Mouse (Mus musculus) MEL (cell line): ENCODE results near the gene Obox8. TPM values are rescaled to one million over a fixed set of nuclear protein-coding genes. Genes with fewer than 3 reads are reported as not detected.

ENCODE experiments used
- DNase-seq: peaks from one replicate; pipeline ENCODE4 v3.0.0; 2011; ENCODE audit warnings: low read depth, low spot score
- H3K27ac ChIP-seq: 2 replicates; pipeline ENCODE4 v1.5.1; 2012; ENCODE audit warnings: low read depth, mild to moderate bottlenecking, control low read depth, low read length, moderate library complexity; ENCODE audit not compliant: control insufficient read depth
- H3K27me3 ChIP-seq, 2 experiments: fragments of 150-350 bp in 1 of 2; sonication (generic) in 1 of 2; 2 replicates each; pipeline ENCODE4 v1.6.1; 2012; ENCODE audit warnings: low read length in 2 of 2, mild to moderate bottlenecking in 2 of 2, improper control_type of control experiment in 1 of 2, moderate library complexity in 1 of 2; ENCODE audit not compliant: insufficient read depth in 2 of 2, control insufficient read depth in 1 of 2
- H3K36me3 ChIP-seq, 2 experiments: 2 replicates each; pipeline ENCODE4 v1.6.1; 2012 to 2014; ENCODE audit warnings: low read length in 2 of 2, improper control_type of control experiment in 1 of 2, inconsistent platforms in 1 of 2, mild to moderate bottlenecking in 1 of 2; ENCODE audit not compliant: insufficient read depth in 2 of 2, control insufficient read depth in 1 of 2
- H3K4me1 ChIP-seq, 2 experiments: fragments of 150-350 bp in 1 of 2; sonication (generic) in 1 of 2; 2 replicates each; pipeline ENCODE4 v1.6.1; 2012; ENCODE audit warnings: low read length in 2 of 2, improper control_type of control experiment in 1 of 2, mild to moderate bottlenecking in 1 of 2; ENCODE audit not compliant: insufficient read depth in 2 of 2, control insufficient read depth in 1 of 2
- H3K4me3 ChIP-seq, 2 experiments: fragments of 150-350 bp in 1 of 2; sonication (generic) in 1 of 2; 2 replicates each; pipeline ENCODE4 v1.5.1; 2012; ENCODE audit warnings: low read depth in 2 of 2, low read length in 2 of 2, mild to moderate bottlenecking in 2 of 2, moderate library complexity in 2 of 2, control low read depth in 1 of 2, improper control_type of control experiment in 1 of 2; ENCODE audit not compliant: control insufficient read depth in 1 of 2, insufficient read depth in 1 of 2
- H3K79me2 ChIP-seq: 2 replicates; pipeline ENCODE4 v1.6.1; 2012; ENCODE audit warnings: mild to moderate bottlenecking, low read length, moderate library complexity; ENCODE audit not compliant: control insufficient read depth, poor library complexity, insufficient read depth
- H3K9ac ChIP-seq: 2 replicates; pipeline ENCODE4 v1.6.1; 2012; ENCODE audit warnings: low read depth, mild to moderate bottlenecking, control low read depth, low read length, moderate library complexity; ENCODE audit not compliant: control insufficient read depth, poor library complexity, severe bottlenecking
- H3K9me3 ChIP-seq: fragments of 150-350 bp; sonication (generic); replicated peaks from 2 replicates; pipeline ENCODE4 v1.6.1; 2012; ENCODE audit warnings: mild to moderate bottlenecking, low read length, improper control_type of control experiment, moderate library complexity; ENCODE audit not compliant: insufficient read depth
- BHLHE40 ChIP-seq: IDR thresholded peaks from 2 replicates; pipeline ENCODE4 v1.6.1; 2012; ENCODE audit warnings: low read depth, mild to moderate bottlenecking, inconsistent platforms, low read length, improper control_type of control experiment, borderline replicate concordance
- CTCF ChIP-seq, 3 experiments: IDR thresholded peaks in 2 of 3; conservative IDR thresholded peaks in 1 of 3; 2 replicates each; pipeline ENCODE4 v1.5.1; 2011 to 2012; ENCODE audit warnings: low read length in 3 of 3, low read depth in 2 of 3, mild to moderate bottlenecking in 2 of 3, improper control_type of control experiment in 1 of 3, inconsistent platforms in 1 of 3, mixed read lengths in 1 of 3, moderate library complexity in 1 of 3; ENCODE audit not compliant: control insufficient read depth in 1 of 3, insufficient read depth in 1 of 3, poor library complexity in 1 of 3, severe bottlenecking in 1 of 3
- E2F4 ChIP-seq: IDR thresholded peaks from 2 replicates; pipeline ENCODE4 v1.6.1; 2011; ENCODE audit warnings: low read depth, low read length, improper control_type of control experiment, borderline replicate concordance
- ELF1 ChIP-seq: IDR thresholded peaks from 2 replicates; pipeline ENCODE4 v1.6.1; 2014; ENCODE audit warnings: low read depth, mild to moderate bottlenecking, inconsistent platforms, low read length, improper control_type of control experiment, moderate library complexity
- GABPA ChIP-seq: IDR thresholded peaks from 2 replicates; pipeline ENCODE4 v1.6.1; 2012; ENCODE audit warnings: low read depth, mild to moderate bottlenecking, inconsistent platforms, low read length, improper control_type of control experiment, moderate library complexity
- HCFC1 ChIP-seq: IDR thresholded peaks from 2 replicates; pipeline ENCODE4 v1.6.1; 2012; ENCODE audit warnings: low read depth, mild to moderate bottlenecking, inconsistent platforms, low read length, improper control_type of control experiment, moderate library complexity
- JUND ChIP-seq: IDR thresholded peaks from 2 replicates; pipeline ENCODE4 v1.6.1; 2011; ENCODE audit warnings: low read depth, mild to moderate bottlenecking, improper control_type of control experiment, low read length
- KAT2A ChIP-seq: conservative IDR thresholded peaks from 2 replicates; pipeline ENCODE4 v1.6.1; 2012; ENCODE audit warnings: low read depth, low read length, improper control_type of control experiment, inconsistent platforms
- MAFK ChIP-seq: IDR thresholded peaks from 2 replicates; pipeline ENCODE4 v1.6.1; 2011; ENCODE audit warnings: low read depth, mild to moderate bottlenecking, low read length, improper control_type of control experiment, borderline replicate concordance
- MAX ChIP-seq: IDR thresholded peaks from 2 replicates; pipeline ENCODE4 v1.6.1; 2011; ENCODE audit warnings: low read length, improper control_type of control experiment
- MAZ ChIP-seq: IDR thresholded peaks from 2 replicates; pipeline ENCODE4 v1.6.1; 2012; ENCODE audit warnings: low read depth, mild to moderate bottlenecking, inconsistent platforms, low read length, improper control_type of control experiment
- MEF2A ChIP-seq: IDR thresholded peaks from 2 replicates; pipeline ENCODE4 v1.6.1; 2014; ENCODE audit warnings: low read depth, mild to moderate bottlenecking, inconsistent platforms, low read length, improper control_type of control experiment; ENCODE audit not compliant: poor library complexity, insufficient replicate concordance, severe bottlenecking; ENCODE audit errors: extremely low read depth
- MXI1 ChIP-seq: IDR thresholded peaks from 2 replicates; pipeline ENCODE4 v1.6.1; 2011; ENCODE audit warnings: mild to moderate bottlenecking, low read depth, low read length, improper control_type of control experiment
- MYC ChIP-seq: IDR thresholded peaks from 2 replicates; pipeline ENCODE4 v1.6.1; 2011; ENCODE audit warnings: low read depth, mild to moderate bottlenecking, low read length, improper control_type of control experiment, moderate library complexity
- NELFE ChIP-seq: IDR thresholded peaks from 2 replicates; pipeline ENCODE4 v1.6.1; 2011; ENCODE audit warnings: low read depth, low read length, improper control_type of control experiment
- POLR2A ChIP-seq, 2 experiments: IDR thresholded peaks; 2 replicates each; pipeline ENCODE4 v1.6.1; 2011 to 2012; ENCODE audit warnings: low read length in 2 of 2, mild to moderate bottlenecking in 2 of 2, control low read depth in 1 of 2, improper control_type of control experiment in 1 of 2, low read depth in 1 of 2, moderate library complexity in 1 of 2; ENCODE audit not compliant: control insufficient read depth in 1 of 2, insufficient read depth in 1 of 2, poor library complexity in 1 of 2
- POLR2AphosphoS2 ChIP-seq: IDR thresholded peaks from 2 replicates; pipeline ENCODE4 v1.6.1; 2011; ENCODE audit warnings: low read length, improper control_type of control experiment
- POLR2AphosphoS5 ChIP-seq: IDR thresholded peaks from 2 replicates; pipeline ENCODE4 v1.6.1; 2012; ENCODE audit warnings: low read depth, borderline replicate concordance, mild to moderate bottlenecking, inconsistent platforms, low read length, moderate library complexity, mixed read lengths
- RAD21 ChIP-seq: IDR thresholded peaks from 2 replicates; pipeline ENCODE4 v1.6.1; 2011; ENCODE audit warnings: mild to moderate bottlenecking, low read depth, low read length, improper control_type of control experiment
- RCOR1 ChIP-seq: IDR thresholded peaks from 2 replicates; pipeline ENCODE4 v1.6.1; 2012; ENCODE audit warnings: low read depth, mild to moderate bottlenecking, inconsistent platforms, low read length, improper control_type of control experiment
- SMC3 ChIP-seq: IDR thresholded peaks from 2 replicates; pipeline ENCODE4 v1.6.1; 2011; ENCODE audit warnings: low read depth, low read length, improper control_type of control experiment
- TAL1 ChIP-seq: IDR thresholded peaks from 2 replicates; pipeline ENCODE4 v1.6.1; 2012; ENCODE audit warnings: mild to moderate bottlenecking, inconsistent platforms, low read length, moderate library complexity, mixed read lengths
- TBP ChIP-seq: IDR thresholded peaks from 2 replicates; pipeline ENCODE4 v1.8.0; 2011; ENCODE audit warnings: low read depth, low read length, improper control_type of control experiment
- USF1 ChIP-seq: IDR thresholded peaks from 2 replicates; pipeline ENCODE4 v1.6.1; 2014; ENCODE audit warnings: low read depth, mild to moderate bottlenecking, inconsistent platforms, low read length, improper control_type of control experiment, moderate library complexity
- USF2 ChIP-seq, 2 experiments: IDR thresholded peaks; 2 replicates each; pipeline ENCODE4 v1.6.1; 2011 to 2012; ENCODE audit warnings: improper control_type of control experiment in 2 of 2, low read length in 2 of 2, borderline replicate concordance in 1 of 2, inconsistent platforms in 1 of 2, low read depth in 1 of 2, mild to moderate bottlenecking in 1 of 2; ENCODE audit not compliant: insufficient read depth in 1 of 2
- ZC3H11A ChIP-seq: IDR thresholded peaks from 2 replicates; pipeline ENCODE4 v1.6.1; 2012; ENCODE audit warnings: low read depth, mild to moderate bottlenecking, inconsistent platforms, low read length, improper control_type of control experiment
- ZKSCAN1 ChIP-seq: IDR thresholded peaks from 2 replicates; pipeline ENCODE4 v1.6.1; 2012; ENCODE audit warnings: low read depth, mild to moderate bottlenecking, inconsistent platforms, low read length, improper control_type of control experiment, moderate library complexity
- ZMIZ1 ChIP-seq: IDR thresholded peaks from 2 replicates; pipeline ENCODE4 v1.6.1; 2012; ENCODE audit warnings: low read depth, mild to moderate bottlenecking, inconsistent platforms, low read length, improper control_type of control experiment, moderate library complexity
- ZNF384 ChIP-seq: IDR thresholded peaks from 2 replicates; pipeline ENCODE4 v1.6.1; 2012; ENCODE audit warnings: low read depth, mild to moderate bottlenecking, inconsistent platforms, low read length, improper control_type of control experiment
- polyA plus RNA-seq, 2 experiments: library from polyadenylated mRNA; stranded (reverse) in 1 of 2; unstranded in 1 of 2; fragments of >175 nt in 1 of 2; fragments of >200 nt in 1 of 2; gene quantifications; 2 replicates each; pipeline versions ENCODE4 v1.2.1 to v1.2.4; 2012; ENCODE audit warnings: low replicate concordance in 2 of 2, low read depth in 1 of 2; ENCODE audit not compliant: insufficient read length in 2 of 2, insufficient read depth in 1 of 2, missing spikeins in 1 of 2
- total RNA-seq: library from RNA; depleted of rRNA; stranded (reverse); fragments of 300-350 nt; gene quantifications from 2 replicates; pipeline ENCODE4 v1.2.3, GENCODE M21; 2012; rRNA removed

Gene Obox8
- not detected in 2 replicates for total RNA-seq
- not detected for polyA plus RNA-seq

DNA sequence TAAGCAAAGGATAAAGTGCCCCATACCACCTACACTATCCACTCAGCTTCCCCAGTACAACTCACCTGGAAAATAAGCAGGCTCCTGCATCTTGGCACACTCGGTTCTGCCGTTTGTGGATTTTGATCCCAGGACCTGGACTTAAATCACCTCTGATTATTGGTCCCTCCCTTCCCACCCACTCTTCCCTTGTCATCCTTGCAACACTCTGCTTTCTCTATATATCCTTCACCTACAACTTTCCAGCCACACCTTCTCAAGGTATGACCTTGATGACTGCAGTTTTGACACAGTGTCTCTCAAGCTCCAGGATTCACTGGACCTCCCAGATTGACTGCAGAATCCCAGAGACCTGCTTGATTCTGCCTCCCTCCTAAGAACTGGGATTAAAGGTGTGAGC, at the start of gene Obox8:
TSS of gene Obox8 (minus strand) at position 101 of the 400 bp plus-strand sequence.
- Histone ChIP-seq H3K9me3 (no peaks in the 10 kb centered on the region), H3K4me3 (no peak within 1 kb of the TSS), H3K9ac (no peak within 1 kb of the TSS), H3K79me2 (no peaks in the 10 kb centered on the region), H3K4me1 (no peaks in the 10 kb centered on the region), H3K36me3 (no peaks in the 10 kb centered on the region), H3K27ac (no peak within 1 kb of the TSS), H3K27me3 (no peaks in the 10 kb centered on the region)
- no peak for DNase-seq
- TF ChIP-seq JUND (no peak), MAX (no peak), ZKSCAN1 (no peak), NELFE (no peak), USF1 (no peak), RCOR1 (no peak), SMC3 (no peak), TBP (no peak), GABPA (no peak), MAFK (no peak), POLR2AphosphoS2 (no peak), MXI1 (no peak), BHLHE40 (no peak), USF2 (IDR thresholded peaks at IDR 0.05; ENCODE audit: borderline replicate concordance in 1 of 2, insufficient read depth in 1 of 2, low read depth in 1 of 2, low read length in 2 of 2) (no peak), MAZ (no peak), CTCF (IDR thresholded peaks at IDR 0.05 in 2 of 3, conservative IDR thresholded peaks at IDR 0.05 in 1 of 3; ENCODE audit: control insufficient read depth in 1 of 3, insufficient read depth in 1 of 3, low read depth in 2 of 3, low read length in 3 of 3, poor library complexity in 1 of 3, severe bottlenecking in 1 of 3) (no peak), E2F4 (no peak), ZNF384 (no peak), MEF2A (no peak), ZMIZ1 (no peak)

- Histone ChIP-seq H3K4me3 (no peak overlapping the region), H3K9ac (no peak overlapping the region), H3K9me3 (no peaks in the 10 kb centered on the region), H3K27me3 (no peaks in the 10 kb centered on the region), H3K4me1 (no peaks in the 10 kb centered on the region), H3K79me2 (no peaks in the 10 kb centered on the region), H3K36me3 (no peaks in the 10 kb centered on the region), H3K27ac (no peak overlapping the region)
- DNase-seq = peak; percentile 42
- TF ChIP-seq SMC3 (peak; percentile 76), MYC (no peak), KAT2A (no peak), MEF2A (no peak), CTCF (IDR thresholded peaks at IDR 0.05 in 2 of 3, conservative IDR thresholded peaks at IDR 0.05 in 1 of 3; ENCODE audit: control insufficient read depth in 1 of 3, insufficient read depth in 1 of 3, low read depth in 2 of 3, low read length in 3 of 3, poor library complexity in 1 of 3, severe bottlenecking in 1 of 3) (peak; percentile 70 to 75 (median 70)), ZC3H11A (peak; percentile 67), RCOR1 (no peak), HCFC1 (no peak), TAL1 (no peak), RAD21 (peak; percentile 84), GABPA (no peak), POLR2AphosphoS5 (no peak), TBP (no peak), POLR2A (IDR thresholded peaks at IDR 0.05; ENCODE audit: control insufficient read depth in 1 of 2, insufficient read depth in 1 of 2, low read depth in 1 of 2, low read length in 2 of 2, poor library complexity in 1 of 2) (no peak), ELF1 (no peak)
Measured at GRCm38 (mm10) chr7:14317209-14317608, 16.1 kb downstream of the Obox8 start.
